Mouse (Mus musculus) liver, embryonic 14.5 days (tissue): ENCODE results near the gene Magi3. TPM values are rescaled to one million over a fixed set of nuclear protein-coding genes. Genes with fewer than 3 reads are reported as not detected.

Experiments used
- ATAC-seq: fragments of 200-750 bp; cut with Nextera tagmentation; 2 replicates; pipeline ENCODE4 v1.8.0; 2017; ENCODE audit warnings: moderate number of reproducible peaks, mild to moderate bottlenecking, moderate library complexity; ENCODE audit not compliant: insufficient read depth
- DNase-seq, 3 experiments: peaks; one replicate each; pipeline ENCODE4 v3.0.0-alpha.2; 2012 to 2013; ENCODE audit warnings: low read depth in 3 of 3, low spot score in 3 of 3
- H3K27ac ChIP-seq: fragments of 300-500 bp; sonication (generic); 2 replicates; pipeline ENCODE4 v1.5.1; 2014; ENCODE audit warnings: moderate library complexity, mild to moderate bottlenecking, control low read depth, inconsistent platforms
- H3K27me3 ChIP-seq: fragments of 300-500 bp; sonication (generic); 2 replicates; pipeline ENCODE4 v1.6.1; 2014; ENCODE audit warnings: mild to moderate bottlenecking, low read length, moderate library complexity; ENCODE audit not compliant: control insufficient read depth, insufficient read depth
- H3K36me3 ChIP-seq: fragments of 300-500 bp; sonication (generic); replicated peaks from 2 replicates; pipeline ENCODE4 v1.6.1; 2014; ENCODE audit warnings: low read depth; ENCODE audit not compliant: control insufficient read depth, insufficient read depth
- H3K4me1 ChIP-seq, 2 experiments: fragments of 200-500 bp in 1 of 2; fragments of 300-500 bp in 1 of 2; sonication (generic) in 1 of 2; replicated peaks; 2 replicates each; pipeline ENCODE4 v1.6.1; 2012 to 2014; ENCODE audit warnings: antibody characterized with exemption in 1 of 2, inconsistent platforms in 1 of 2, low read length in 1 of 2; ENCODE audit not compliant: control insufficient read depth in 2 of 2, insufficient read depth in 2 of 2
- H3K4me2 ChIP-seq: fragments of 300-500 bp; sonication (generic); 2 replicates; pipeline ENCODE4 v1.6.1; 2014; ENCODE audit warnings: low read depth, mild to moderate bottlenecking, control low read depth, moderate library complexity
- H3K4me3 ChIP-seq, 2 experiments: fragments of 200-500 bp in 1 of 2; fragments of 300-500 bp in 1 of 2; sonication (generic) in 1 of 2; 2 replicates each; pipeline ENCODE4 v1.5.1; 2012 to 2014; ENCODE audit warnings: low read depth in 2 of 2, low read length in 2 of 2, mild to moderate bottlenecking in 2 of 2, control low read depth in 1 of 2, inconsistent platforms in 1 of 2, moderate library complexity in 1 of 2; ENCODE audit not compliant: insufficient read depth in 1 of 2
- H3K9ac ChIP-seq: fragments of 300-500 bp; sonication (generic); replicated peaks from 2 replicates; pipeline ENCODE4 v1.6.1; 2014; ENCODE audit warnings: mild to moderate bottlenecking, control low read depth, moderate library complexity
- H3K9me3 ChIP-seq: fragments of 300-500 bp; sonication (generic); 2 replicates; pipeline ENCODE4 v1.6.1; 2016; ENCODE audit warnings: low read length, mixed read lengths; ENCODE audit not compliant: control insufficient read depth
- CTCF ChIP-seq: IDR thresholded peaks from 2 replicates; pipeline ENCODE4 v1.5.1; 2016; ENCODE audit warnings: antibody characterized with exemption, low read depth, control low read depth
- EP300 ChIP-seq: IDR thresholded peaks from 2 replicates; pipeline ENCODE4 v1.6.1; 2016; ENCODE audit warnings: antibody characterized with exemption, low read depth
- WGBS: fragments of 180-500 bp; shearing (Covaris S2); extraction: QIAGEN DNeasy Blood & Tissue Kit; methylation state at CpG from one replicate; pipeline ENCODE4 v1.1.7; 2014; ENCODE audit not compliant: insufficient replicate concordance; 5-methylcytosine and 5-hydroxymethylcytosine counted together
- polyA plus RNA-seq, 2 experiments: library from polyadenylated mRNA; depleted of rRNA in 1 of 2; stranded (reverse) in 1 of 2; unstranded in 1 of 2; fragments of >200 nt; fragmentation: Nextera tagmentation in 1 of 2; extraction: Ambion mirVana in 1 of 2; gene quantifications; 2 replicates each; pipeline versions ENCODE4 v1.2.1 to v1.2.3; 2012 to 2014

Magi3 gene
- polyA plus RNA-seq, 2 experiments = 1.3 to 2.1 TPM

DNA sequence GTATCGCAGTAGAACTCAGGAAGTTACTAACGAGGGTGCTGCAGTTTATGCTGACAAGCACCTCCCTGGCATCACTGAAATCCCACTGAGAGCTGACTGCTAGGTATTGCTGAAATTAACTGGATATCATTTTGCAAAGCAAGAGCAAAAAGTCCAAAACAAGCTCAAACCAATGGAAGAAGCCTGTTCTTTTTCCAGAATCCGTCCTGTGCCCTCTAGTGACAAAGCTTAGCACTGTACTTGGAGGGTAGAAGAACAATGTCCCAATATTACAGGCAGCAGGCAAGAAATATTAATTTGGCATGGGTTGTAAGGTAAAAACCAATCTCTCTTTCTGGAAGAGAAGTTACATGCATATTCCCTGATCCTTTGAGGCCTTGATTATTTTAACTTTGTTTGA is 118.5 kb downstream of the Magi3 start:
- 58% methylated on average over 3 of the region's 3 CpGs for WGBS
- H3K27me3 ChIP-seq = no peaks in the 10 kb centered on the region
- TF ChIP-seq EP300 = no peak
- TF ChIP-seq CTCF = no peak
- DNase-seq = no peak
- ATAC-seq = no peak
- H3K9ac ChIP-seq = no peak overlapping the region
- no peaks in the 10 kb centered on the region for H3K36me3 ChIP-seq
- H3K9me3 ChIP-seq = no peaks in the 10 kb centered on the region
- no peak overlapping the region for H3K4me2 ChIP-seq
- no peak overlapping the region for H3K27ac ChIP-seq
- no peaks in the 10 kb centered on the region for H3K4me1 ChIP-seq
- no peak overlapping the region for H3K4me3 ChIP-seq

DNA sequence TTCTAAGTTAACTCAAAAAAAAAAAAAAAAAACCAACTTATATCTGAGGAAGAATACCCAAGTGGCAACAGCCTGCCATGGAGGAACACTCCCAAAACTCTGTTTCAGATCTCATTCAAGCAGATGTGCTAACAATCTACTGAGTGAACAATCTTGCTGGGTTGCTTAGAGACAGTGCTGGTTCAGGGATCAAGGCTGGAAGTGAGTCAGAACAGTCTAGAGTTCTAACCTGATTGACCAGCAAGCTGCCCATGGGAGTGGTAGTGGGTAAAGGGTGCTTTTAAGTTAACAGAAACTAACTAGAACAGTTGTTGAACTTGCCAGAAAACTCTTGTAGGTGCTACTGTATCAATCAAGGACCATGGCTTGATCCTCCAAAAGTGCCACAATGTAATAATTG is 118.9 kb downstream of the Magi3 start:
- Histone ChIP-seq H3K9me3 (no peaks in the 10 kb centered on the region), H3K27me3 (no peaks in the 10 kb centered on the region), H3K9ac (no peak overlapping the region), H3K4me3 (no peak overlapping the region), H3K36me3 (no peaks in the 10 kb centered on the region), H3K4me2 (no peak overlapping the region), H3K27ac (no peak overlapping the region), H3K4me1 (no peaks in the 10 kb centered on the region)
- DNase-seq (no peak), ATAC-seq (no peak)
- TF ChIP-seq CTCF = no peak
- TF ChIP-seq EP300 = no peak

DNA sequence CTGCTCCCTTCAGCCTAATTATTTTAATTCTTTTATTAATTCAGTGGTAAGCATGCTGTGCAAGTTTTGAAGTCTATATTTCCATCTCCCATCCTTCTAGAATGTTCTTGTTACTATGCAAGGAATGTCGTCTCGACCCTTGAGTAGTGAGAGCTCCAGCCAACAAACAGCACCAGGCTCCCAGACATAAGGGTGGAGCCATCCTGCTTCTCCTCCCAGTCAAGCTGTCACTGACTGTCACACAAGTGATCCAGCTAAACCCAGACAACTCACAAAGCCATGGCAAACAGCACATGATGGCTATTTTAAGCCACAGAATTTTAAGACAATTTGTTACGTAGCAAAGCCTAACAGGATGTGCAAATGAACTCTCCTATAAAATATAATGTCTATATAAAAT is 124.2 kb downstream of the Magi3 start:
- ATAC-seq = no peak
- no peak overlapping the region for H3K4me3 ChIP-seq
- H3K4me1 ChIP-seq = no peaks in the 10 kb centered on the region
- H3K4me2 ChIP-seq = no peak overlapping the region
- no peak overlapping the region for H3K9ac ChIP-seq
- no peak for DNase-seq
- TF ChIP-seq EP300 = no peak
- no peak for TF ChIP-seq CTCF
- H3K9me3 ChIP-seq = no peaks in the 10 kb centered on the region
- 72% methylated on average over 3 of the region's 3 CpGs for WGBS
- no peaks in the 10 kb centered on the region for H3K36me3 ChIP-seq
- no peaks in the 10 kb centered on the region for H3K27me3 ChIP-seq
- no peak overlapping the region for H3K27ac ChIP-seq

DNA sequence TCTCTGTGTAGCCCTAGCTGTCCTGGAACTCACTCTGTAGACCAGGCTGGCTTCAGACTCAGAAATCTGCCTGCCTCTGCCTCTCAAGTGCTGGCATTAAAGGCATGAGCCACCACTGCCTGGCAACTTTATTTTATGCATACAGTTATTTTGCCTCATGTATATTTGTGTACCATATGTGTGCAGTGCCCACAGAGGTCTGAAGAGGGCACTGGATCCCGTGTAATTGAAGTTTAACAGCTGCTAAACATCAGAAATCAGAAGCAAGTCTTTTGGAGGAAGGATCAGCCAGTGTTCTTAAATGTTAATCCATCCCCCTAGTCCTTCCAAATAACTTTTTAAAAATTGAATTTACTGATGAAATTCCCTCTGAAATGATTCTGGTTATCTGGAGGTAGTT is 125.5 kb downstream of the Magi3 start:
- WGBS = 45% methylated on average over 1 of the region's 1 CpGs
- no peak overlapping the region for H3K9ac ChIP-seq

DNA sequence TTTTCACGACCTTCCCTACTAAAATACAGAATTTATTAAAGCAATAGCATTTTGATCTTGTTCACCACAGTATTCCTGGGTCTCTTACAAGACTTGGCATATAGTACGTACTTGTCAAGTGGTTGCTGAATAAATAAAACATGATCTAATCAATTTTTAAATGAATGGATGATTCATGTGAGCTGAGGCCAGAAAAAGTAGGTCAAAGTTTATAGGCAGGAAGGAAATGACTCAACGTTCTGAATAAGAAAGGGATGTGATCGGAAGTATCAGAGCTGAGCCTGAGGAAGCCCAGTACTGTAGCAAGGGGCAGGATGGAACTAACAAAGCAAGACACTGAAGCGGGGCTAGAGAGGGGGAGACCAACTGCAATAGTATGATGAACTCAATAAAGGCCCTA is 127.4 kb downstream of the Magi3 start:
- no peak for TF ChIP-seq CTCF
- no peak for TF ChIP-seq EP300
- WGBS = 46% methylated on average over 5 of the region's 5 CpGs
- no peak for ATAC-seq
- no peak overlapping the region for H3K27ac ChIP-seq
- no peaks in the 10 kb centered on the region for H3K9me3 ChIP-seq
- no peak overlapping the region for H3K9ac ChIP-seq
- H3K4me1 ChIP-seq = no peaks in the 10 kb centered on the region
- no peak overlapping the region for H3K4me2 ChIP-seq
- no peaks in the 10 kb centered on the region for H3K27me3 ChIP-seq
- H3K36me3 ChIP-seq = no peaks in the 10 kb centered on the region
- no peak overlapping the region for H3K4me3 ChIP-seq
- no peak for DNase-seq

More for the DNA sequence above, 125.5 kb downstream of the Magi3 start:
- no peaks in the 10 kb centered on the region for H3K9me3 ChIP-seq
- no peak overlapping the region for H3K4me2 ChIP-seq
- H3K27me3 ChIP-seq = no peaks in the 10 kb centered on the region
- no peak overlapping the region for H3K4me3 ChIP-seq
- no peak overlapping the region for H3K27ac ChIP-seq
- H3K4me1 ChIP-seq = no peaks in the 10 kb centered on the region
- ATAC-seq = no peak
- no peak for TF ChIP-seq EP300
- no peak for TF ChIP-seq CTCF
- no peaks in the 10 kb centered on the region for H3K36me3 ChIP-seq
- no peak for DNase-seq

DNA sequence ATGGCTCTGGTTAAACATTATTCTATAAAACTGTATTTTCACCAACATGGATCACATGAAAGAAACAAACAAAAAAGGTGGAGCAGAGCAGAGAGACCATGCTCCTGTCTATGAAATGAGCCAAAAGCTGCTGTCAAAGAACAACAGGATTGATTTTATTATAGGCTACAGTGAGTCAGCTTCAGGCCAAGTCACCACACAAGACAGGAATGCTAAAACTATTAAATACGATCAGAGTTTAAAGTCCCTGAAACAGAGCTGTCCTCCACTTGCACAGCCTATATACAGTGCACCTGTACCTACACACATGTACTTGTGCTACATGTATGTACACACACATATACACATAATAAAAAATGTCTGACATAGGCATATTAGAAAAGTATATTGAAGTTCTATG is 138.1 kb downstream of the Magi3 start:
- H3K27ac ChIP-seq = no peak overlapping the region
- DNase-seq = no peak
- no peaks in the 10 kb centered on the region for H3K4me1 ChIP-seq
- 64% methylated on average over 1 of the region's 1 CpGs for WGBS
- no peak overlapping the region for H3K4me3 ChIP-seq
- TF ChIP-seq CTCF (no peak), EP300 (no peak)
- H3K9me3 ChIP-seq = no peaks in the 10 kb centered on the region
- no peaks in the 10 kb centered on the region for H3K36me3 ChIP-seq
- no peak for ATAC-seq
- H3K4me2 ChIP-seq = no peak overlapping the region
- no peaks in the 10 kb centered on the region for H3K27me3 ChIP-seq
- H3K9ac ChIP-seq = no peak overlapping the region
